Mouse (Mus musculus) MEL-GATA-1-ER (cell line): ENCODE measurements around the gene Sox30.

Experiments used
- DNase-seq: peaks from one replicate; pipeline ENCODE4 v3.0.0-alpha.2; 2012; ENCODE audit warnings: low read depth; ENCODE audit errors: extremely low read depth

Gene Sox30

DNA sequence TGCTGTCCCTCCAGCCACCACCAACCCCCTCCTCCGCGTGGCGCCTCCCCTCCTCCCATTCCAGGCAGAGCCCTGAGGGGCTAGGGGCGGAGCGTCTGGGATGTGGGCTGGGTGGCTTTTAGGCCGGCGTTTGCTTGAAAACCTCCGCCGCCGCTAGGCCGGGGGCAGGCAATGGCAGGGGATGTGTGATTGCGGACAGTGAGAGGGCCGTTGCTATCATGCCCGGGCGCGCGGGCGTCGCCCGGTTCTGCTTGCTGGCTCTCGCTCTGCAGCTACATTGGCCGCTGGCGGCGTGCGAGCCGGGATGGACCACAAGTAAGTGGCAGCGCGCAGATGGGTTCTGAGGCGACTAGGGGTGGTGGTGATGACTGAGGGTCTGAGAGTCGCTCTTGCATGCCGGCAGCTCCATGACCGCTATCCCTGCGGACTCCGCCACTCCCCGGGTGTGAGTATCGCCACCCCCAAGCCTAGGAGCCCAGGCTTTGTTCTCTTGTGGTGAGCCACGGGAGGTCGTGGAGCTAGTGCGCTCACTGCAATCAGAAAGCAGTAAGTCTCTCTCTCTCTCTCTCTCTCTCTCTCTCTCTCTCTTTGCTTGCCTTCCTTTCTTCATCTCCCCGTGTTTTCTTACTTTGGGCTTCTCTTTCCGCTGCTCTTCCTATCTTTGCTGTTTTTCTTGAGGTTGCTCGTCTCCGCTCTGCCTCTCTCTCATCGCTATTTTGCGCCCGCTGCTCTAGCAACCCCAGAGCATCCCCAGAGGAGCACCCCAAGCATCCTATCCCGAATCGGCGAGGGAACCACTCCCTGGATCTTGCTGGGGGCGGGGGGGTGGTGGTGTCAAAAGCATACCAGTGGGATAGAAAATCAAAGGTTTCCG, 76.0 kb downstream of the Sox30 start, which contains the start of gene Adam19:
Adam19 (plus strand) TSS at position 97 of the 874 bp plus-strand sequence.
- DNase-seq: no peak

- DNase-seq: no peak
These were observed 76.8 kb downstream of the Sox30 start for GRCm38 (mm10) chr11:46056770-46057411.

- no peak for DNase-seq
These were observed 77.9 kb downstream of the Sox30 start for GRCm38 (mm10) chr11:46058011-46058410.

- no peak for DNase-seq
These were observed 78.8 kb downstream of the Sox30 start for GRCm38 (mm10) chr11:46058916-46059315.

- DNase-seq: no peak
These were observed 80.0 kb downstream of the Sox30 start for GRCm38 (mm10) chr11:46059887-46060650.

DNA sequence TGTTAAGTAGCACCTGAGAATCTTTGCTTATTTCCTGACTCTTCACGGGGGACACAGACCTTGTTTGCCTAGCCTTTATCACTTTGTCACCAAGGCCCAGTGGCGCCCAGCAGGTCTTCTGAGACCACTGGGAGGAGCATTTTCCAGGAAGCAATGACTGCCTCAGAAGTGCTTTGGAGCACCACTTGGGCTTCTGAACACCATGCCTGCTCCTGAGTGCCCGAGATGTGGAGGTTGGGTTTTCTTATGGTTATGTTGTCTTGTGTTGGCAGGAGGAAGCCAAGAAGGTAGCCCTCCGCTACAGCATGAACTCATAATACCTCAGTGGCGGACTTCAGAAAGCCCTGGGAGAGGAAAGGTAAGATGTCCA, 80.5 kb downstream of the Sox30 start:
- DNase-seq: no peak

- no peak for DNase-seq
These were observed 81.8 kb downstream of the Sox30 start for GRCm38 (mm10) chr11:46061776-46062445.

DNA sequence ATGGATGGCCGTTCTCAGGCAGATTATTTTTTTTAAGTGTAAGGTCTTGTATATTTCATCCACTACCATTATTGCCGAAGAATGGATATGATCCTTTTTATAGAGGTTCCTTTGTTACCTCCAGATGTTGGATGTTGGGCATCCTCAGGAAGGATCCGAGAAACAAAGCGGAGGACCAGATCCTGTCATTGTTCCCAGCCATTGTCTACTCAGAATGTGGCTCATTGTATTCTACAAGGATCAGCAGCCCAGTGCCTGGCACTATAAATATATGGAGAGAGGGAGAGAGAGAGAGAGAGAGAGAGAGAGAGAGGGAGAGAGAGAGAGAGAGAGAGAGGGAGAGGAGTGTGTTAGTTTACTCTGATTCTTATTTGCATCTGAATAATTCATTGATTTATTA, 82.5 kb downstream of the Sox30 start:
- DNase-seq: no peak

- no peak for DNase-seq
These were observed 83.1 kb downstream of the Sox30 start for GRCm38 (mm10) chr11:46062993-46063731.

GRCm38 (mm10) chr11:46064767-46065166, 84.7 kb downstream of the Sox30 start:
- DNase-seq: no peak

- peak; percentile 64 for DNase-seq
These were observed 85.3 kb downstream of the Sox30 start for GRCm38 (mm10) chr11:46065201-46066011.
